ENCODE assay signal across 31 mouse cellular contexts in genomic region chr1:18956975-18957374, GRCm38 (mm10).
DNase-seq lines count a peak whose midpoint lies in the region; ATAC-seq lines count a peak whose summit lies in the region.
"Had no signal": no experiment of that assay in that cellular context is flagged by ENCODE, and none has a peak within 500 bp of the region (broad histone marks: within the 10 kb centered on the region; RNA-seq: fewer than 3 reads in every experiment).

No protein-coding gene starts in this region.

- no peaks in the 10 kb centered on the region for H3K9me3 ChIP-seq in heart, embryonic 13.5 days
- no peaks in the 10 kb centered on the region for H3K9me3 ChIP-seq in midbrain, embryonic 15.5 days
- H3K9me3 ChIP-seq: embryonic facial prominence, embryonic 13.5 days; intestine, embryonic 15.5 days; limb, embryonic 13.5 days; lung, embryonic 15.5 days had no signal

- H3K4me1 ChIP-seq in heart, embryonic 13.5 days: peaks cover 17% of the 10 kb centered on the region
- H3K4me1 ChIP-seq in midbrain, embryonic 15.5 days: no peaks in the 10 kb centered on the region
- H3K4me1 ChIP-seq: embryonic facial prominence, embryonic 13.5 days; intestine, embryonic 15.5 days; limb, embryonic 13.5 days; lung, embryonic 15.5 days had no signal

- no peak; the same call in 1 of the 2 replicates for ATAC-seq in heart, embryonic 13.5 days (ENCODE audit: extremely low read depth, insufficient number of reproducible peaks, low FRiP score, low TSS enrichment)
- peak; percentile 67 for ATAC-seq in midbrain, embryonic 15.5 days (replicated peaks)
- ATAC-seq: CD4-positive, CD25-positive, alpha-beta regulatory T cell, adult 4 months; forebrain, embryonic 16.5 days; hindbrain, embryonic 16.5 days; intestine, embryonic 15.5 days had no signal

- peak overlapping the region; percentile 5; the same call in 1 of the 2 replicates for H3K4me2 ChIP-seq in heart, embryonic 13.5 days
- no peak overlapping the region for H3K4me2 ChIP-seq in midbrain, embryonic 15.5 days
- H3K4me2 ChIP-seq: embryonic facial prominence, embryonic 13.5 days; intestine, embryonic 15.5 days; limb, embryonic 13.5 days; liver, embryonic 11.5 days; lung, embryonic 15.5 days had no signal

- 31% methylated on average over 6 of the region's 6 CpGs for WGBS in heart, embryonic 13.5 days
- WGBS in midbrain, embryonic 15.5 days: 62% methylated on average over 6 of the region's 6 CpGs

- H3K4me3 ChIP-seq in heart, embryonic 13.5 days: no peak overlapping the region
- no peak overlapping the region for H3K4me3 ChIP-seq in midbrain, embryonic 15.5 days
- H3K4me3 ChIP-seq: embryonic facial prominence, embryonic 13.5 days; erythroblast, embryonic 14.5 days; gastrocnemius, adult 2 months; intestine, embryonic 15.5 days; left cerebral cortex, adult 2 months; limb, embryonic 13.5 days; lung, embryonic 15.5 days had no signal

- no peak for DNase-seq in heart, postnatal 25 days (ENCODE audit: low spot score)
- peak; percentile 10 for DNase-seq in ES-CJ7 (ENCODE audit: low read depth, low spot score)
- DNase-seq in ZHBTc4 (ENCODE audit: low read depth, low spot score): peak; percentile 21
- DNase-seq in testis, postnatal 10 days (ENCODE audit: low spot score): no peak
- no peak for DNase-seq in embryo, embryonic 11 days
- DNase-seq: adrenal gland, adult 8-10 months; cerebellum, adult 8-10 months; cerebellum, postnatal 25 days; gastrocnemius, adult 2 months; gastrocnemius, postnatal 36 days; heart, adult 18-20 months; heart, postnatal 14 days; kidney, adult 8-10 months; kidney, postnatal 10 days; layer of hippocampus, adult 9-11 months; right cerebral cortex, adult 18-20 months; spleen, adult 18-20 months; thymus, adult 18-20 months; thymus, postnatal 36 days had no signal

- no peaks in the 10 kb centered on the region for H3K27me3 ChIP-seq in heart, embryonic 13.5 days (replicated peaks)
- H3K27me3 ChIP-seq in midbrain, embryonic 15.5 days (replicated peaks): no peaks in the 10 kb centered on the region
- H3K27me3 ChIP-seq: embryonic facial prominence, embryonic 13.5 days; intestine, embryonic 15.5 days; limb, embryonic 13.5 days; lung, embryonic 15.5 days had no signal

- intact Hi-C loops in heart, postnatal 25 days (cut with DNase I): no loop called here

- no peaks in the 10 kb centered on the region for H3K36me3 ChIP-seq in heart, embryonic 13.5 days
- H3K36me3 ChIP-seq in midbrain, embryonic 15.5 days (replicated peaks): no peaks in the 10 kb centered on the region
- H3K36me3 ChIP-seq: embryonic facial prominence, embryonic 13.5 days; intestine, embryonic 15.5 days; limb, embryonic 13.5 days; lung, embryonic 15.5 days had no signal

- H3K9ac ChIP-seq in heart, embryonic 13.5 days: no peak overlapping the region
- no peak overlapping the region for H3K9ac ChIP-seq in midbrain, embryonic 15.5 days
- H3K9ac ChIP-seq: embryonic facial prominence, embryonic 13.5 days; intestine, embryonic 15.5 days; limb, embryonic 13.5 days; lung, embryonic 15.5 days had no signal

- H3K27ac ChIP-seq in heart, embryonic 13.5 days (replicated peaks): no peak overlapping the region
- no peak overlapping the region for H3K27ac ChIP-seq in midbrain, embryonic 15.5 days
- H3K27ac ChIP-seq: embryonic facial prominence, embryonic 13.5 days; gastrocnemius, adult 2 months; intestine, embryonic 15.5 days; left cerebral cortex, adult 2 months; limb, embryonic 13.5 days; lung, embryonic 15.5 days had no signal

Comparison
In these comparisons a context has a peak if more than half of its experiments do, and no peak if none do; other contexts are left out.
1. DNase-seq: peak in ES-CJ7 (single experiment) and ZHBTc4 (single experiment); none in heart, postnatal 25 days (single experiment), testis, postnatal 10 days (single experiment) and embryo, embryonic 11 days (single experiment).